Mouse (Mus musculus) urinary bladder, postnatal 10 days (tissue): ENCODE data around the gene Angptl7.

Experiments
- DNase-seq: peaks from one replicate; pipeline ENCODE4 v3.0.0; 2022; ENCODE audit warnings: low spot score

Angptl7 gene

GRCm38 (mm10) chr4:148453707-148454106 lies 46.6 kb downstream of the Angptl7 start:
- no peak for DNase-seq

DNA sequence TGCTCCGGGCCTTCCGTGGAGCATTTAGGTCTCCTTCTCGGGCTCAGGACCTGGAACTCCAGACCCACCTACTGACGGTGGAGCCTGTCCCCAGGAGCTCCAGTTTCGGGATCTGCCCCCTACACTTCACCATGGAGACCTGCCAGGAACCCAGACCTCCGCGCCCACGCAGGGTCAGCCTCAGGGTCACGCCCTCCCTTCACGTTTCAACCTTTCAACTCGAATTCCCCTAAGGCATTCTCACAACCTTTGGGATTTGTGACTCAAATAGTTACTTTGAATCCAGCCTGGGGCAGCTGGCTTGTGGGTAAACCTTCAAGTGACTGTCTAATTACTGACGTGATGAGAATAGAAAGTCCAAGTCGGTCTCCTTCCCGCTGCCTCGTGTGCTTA lies 51.4 kb downstream of the Angptl7 start:
- no peak for DNase-seq

GRCm38 (mm10) chr4:148448179-148448852 lies 51.9 kb downstream of the Angptl7 start, which contains the start of gene Mtor:
Mtor (plus strand) TSS chr4:148448611.
- peak; percentile 73 for DNase-seq
